Mouse (Mus musculus): Measurements from ENCODE around the gene Asap3.
A peak's percentile ranks its signal among the peaks of the same experiment; 100 is the strongest.

The Asap3 gene

DNA sequence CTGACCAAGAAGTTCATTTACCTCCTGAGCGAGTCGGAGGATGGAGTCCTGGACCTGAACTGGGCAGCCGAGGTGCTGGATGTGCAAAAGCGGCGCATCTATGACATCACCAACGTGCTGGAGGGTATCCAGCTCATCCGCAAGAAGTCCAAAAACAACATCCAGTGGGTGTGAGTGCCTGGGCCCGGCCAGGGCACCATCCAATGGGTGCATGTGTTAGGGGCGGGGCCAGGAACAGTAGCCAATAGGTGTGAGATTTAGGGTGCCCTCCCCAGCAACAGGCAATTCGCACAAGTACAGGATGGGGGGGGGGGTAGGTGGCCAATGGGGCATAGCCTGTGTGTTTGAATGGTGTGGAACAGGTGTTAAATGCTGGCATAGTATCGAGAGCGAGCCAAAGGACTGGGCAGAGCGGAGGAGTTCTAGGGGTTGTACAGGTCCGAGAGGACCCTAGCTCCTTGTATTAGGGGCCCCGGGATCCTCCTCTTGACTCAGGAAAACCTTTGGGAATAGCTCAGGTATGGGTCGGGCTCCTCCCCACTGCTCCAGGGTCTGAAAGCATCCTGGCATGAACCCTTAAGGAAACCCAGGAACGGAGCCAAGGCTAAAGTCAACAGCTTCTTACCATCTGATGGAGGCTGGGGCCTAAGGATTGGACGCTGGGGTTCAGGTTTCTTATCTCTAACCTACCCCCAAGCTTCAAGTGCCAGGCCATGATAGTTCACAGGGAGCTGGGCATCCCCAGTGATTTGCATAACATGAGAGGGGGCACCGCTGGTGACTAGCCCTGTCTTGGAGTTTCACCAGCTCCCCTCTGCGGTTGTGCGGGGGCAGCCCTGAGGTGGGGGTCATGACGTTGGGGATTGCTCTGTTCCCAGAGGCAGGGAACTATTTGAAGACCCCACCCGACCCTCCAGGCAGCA, 25.5 kb upstream of the Asap3 start:
- peak; percentile 77 for DNase-seq (ENCODE audit: extremely low read depth, insufficient read length, low spot score)

DNA sequence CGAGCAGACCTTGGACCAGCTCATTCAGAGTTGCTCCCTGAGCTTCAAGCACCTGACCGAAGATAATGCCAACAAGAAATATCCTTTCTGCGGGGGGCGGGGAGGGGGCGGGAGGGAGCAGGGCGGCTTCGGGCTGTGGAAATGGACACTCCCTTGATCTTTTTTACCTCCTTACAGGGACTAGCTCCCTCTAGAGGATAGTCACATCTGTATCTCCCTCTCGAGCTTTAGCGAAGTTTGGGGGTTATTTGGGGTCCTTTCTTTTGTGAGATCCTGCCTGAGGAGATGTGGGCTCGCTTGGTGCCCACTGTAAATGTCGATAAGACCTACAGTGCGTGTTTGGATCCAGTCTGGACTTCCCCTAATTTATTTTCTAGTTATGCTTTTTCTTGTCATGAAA, 24.8 kb upstream of the Asap3 start:
- DNase-seq (ENCODE audit: extremely low read depth, insufficient read length, low spot score) = no peak

DNA sequence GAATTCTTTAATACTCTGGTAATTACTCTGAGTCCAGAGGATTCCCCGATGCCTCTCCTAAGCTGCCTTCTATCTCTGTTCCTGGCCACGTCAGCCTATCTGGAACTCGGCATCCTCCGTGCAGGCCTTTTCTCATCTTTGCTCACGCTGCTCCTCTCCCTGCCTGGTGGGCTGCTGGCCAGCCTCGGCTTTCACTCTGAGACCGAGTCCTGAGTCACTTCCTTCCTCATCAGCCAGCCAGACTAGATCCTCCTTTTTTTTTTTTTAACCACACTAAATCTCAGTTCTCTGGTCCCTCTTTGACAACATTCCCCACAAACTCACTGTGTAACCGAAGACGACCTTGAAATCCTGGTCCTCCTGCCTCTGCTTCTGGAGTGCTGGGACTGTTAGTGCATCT, 20.8 kb upstream of the Asap3 start:
- DNase-seq (ENCODE audit: extremely low read depth, insufficient read length, low spot score) = peak; percentile 71

DNA sequence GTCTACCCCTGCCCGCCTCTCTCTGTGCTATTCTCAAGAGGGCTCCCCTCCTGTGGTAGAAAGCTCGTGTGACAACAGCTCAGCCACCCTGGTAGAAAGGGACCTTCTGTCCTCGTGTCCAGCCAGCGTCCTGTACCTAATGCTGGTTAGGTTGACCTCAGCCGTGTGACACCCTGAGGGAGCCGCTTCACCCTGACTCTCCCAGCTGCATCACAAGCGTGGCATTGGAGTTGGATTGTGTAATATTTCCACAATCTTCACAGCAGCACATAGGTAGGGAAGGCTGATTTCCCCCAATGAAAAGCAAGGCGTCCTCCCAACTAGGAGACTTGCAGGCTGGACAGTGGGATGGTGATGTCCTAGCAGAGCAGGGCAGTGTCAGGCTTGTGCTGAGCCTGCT, 19.9 kb upstream of the Asap3 start:
- no peak for DNase-seq (ENCODE audit: extremely low read depth, insufficient read length, low spot score)

DNA sequence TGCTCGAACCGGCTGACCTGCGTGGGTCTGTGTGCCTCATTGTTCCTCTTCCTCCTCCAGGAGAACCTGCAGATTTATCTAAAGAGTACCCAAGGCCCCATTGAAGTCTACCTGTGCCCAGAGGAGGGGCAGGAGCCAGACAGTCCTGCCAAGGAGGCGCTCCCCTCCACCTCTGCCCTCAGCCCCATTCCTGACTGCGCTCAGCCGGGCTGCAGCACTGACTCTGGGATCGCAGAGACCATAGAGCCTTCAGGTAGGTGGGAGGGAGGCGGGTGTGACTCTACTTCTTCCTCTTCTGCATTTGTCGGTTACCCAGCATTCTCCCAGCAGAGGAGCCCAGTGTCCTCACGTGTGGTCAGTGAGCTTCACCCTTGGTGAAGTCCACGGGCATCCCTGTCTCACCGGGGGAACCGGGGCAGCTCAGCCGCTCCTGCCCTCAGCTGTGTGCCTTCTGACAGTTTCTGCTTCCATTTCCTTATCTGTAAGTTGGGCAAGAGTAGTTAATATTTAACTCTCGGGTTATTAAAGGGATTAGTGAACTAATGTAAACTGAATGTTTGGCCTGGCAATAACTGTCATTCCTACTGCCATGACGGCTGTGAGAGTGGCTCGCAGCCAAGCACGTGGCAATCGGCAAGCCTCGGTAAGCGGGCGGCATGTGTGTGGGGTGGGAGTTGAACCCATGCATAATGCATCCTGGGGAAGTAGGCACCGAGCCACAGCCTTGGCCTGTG, 19.3 kb upstream of the Asap3 start:
- DNase-seq (ENCODE audit: extremely low read depth, insufficient read length, low spot score) = no peak

DNA sequence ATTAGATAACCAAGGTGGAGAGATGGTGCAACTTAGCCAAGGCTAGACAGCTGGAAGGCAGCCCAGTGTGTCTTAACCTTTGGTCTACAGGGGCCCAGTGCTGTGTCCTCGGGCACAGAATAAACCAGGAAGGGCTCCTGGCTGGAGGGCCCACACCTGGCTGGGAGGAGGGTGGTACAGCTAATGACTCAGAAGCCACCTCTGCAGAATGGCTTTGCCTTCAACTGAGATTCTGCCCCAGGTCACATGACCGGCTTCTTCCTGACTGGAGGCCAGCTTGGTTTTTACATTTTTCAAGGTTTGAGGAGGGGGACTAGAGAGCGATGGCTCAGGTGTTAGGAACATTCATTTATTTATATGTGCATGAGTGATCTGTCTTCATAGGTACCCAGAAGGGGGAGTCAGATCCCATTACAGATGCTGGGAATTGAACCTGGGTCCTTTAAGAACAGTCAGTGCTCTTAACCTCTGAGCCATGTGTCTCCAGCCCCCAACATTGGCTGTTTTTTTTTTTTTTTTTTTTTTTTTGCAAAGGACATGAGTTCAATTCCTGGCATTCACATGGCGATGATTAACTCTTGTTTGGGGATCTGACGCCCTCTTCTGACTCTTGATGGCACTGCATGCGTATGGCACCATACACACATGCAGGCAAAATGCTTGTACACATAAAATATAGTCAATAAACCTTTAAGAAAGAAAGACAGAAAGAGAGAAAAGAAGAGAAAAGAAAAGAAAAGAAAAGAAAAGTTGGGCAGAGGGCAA, 17.0 kb upstream of the Asap3 start:
- DNase-seq (ENCODE audit: extremely low read depth, insufficient read length, low spot score) = no peak

DNA sequence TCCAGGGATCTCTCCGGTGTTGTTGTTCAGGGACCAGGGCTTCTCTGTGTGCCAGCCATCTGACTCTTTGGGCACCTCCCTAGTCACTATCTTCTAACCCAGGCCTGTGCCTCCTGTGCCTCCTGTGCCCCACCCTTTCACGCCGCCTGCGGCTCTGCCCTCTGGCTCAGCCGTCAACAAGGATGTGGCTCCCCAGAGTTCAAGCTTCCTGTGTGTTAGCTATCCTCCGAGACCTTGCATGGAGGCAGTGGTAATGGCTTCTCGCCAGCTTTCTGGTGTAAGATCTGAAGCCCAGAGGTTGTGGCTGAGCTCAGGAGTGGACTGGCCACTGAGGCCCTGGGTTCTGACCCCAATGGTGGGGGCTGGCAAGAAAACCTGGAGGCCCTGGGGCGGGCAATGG, 16.3 kb upstream of the Asap3 start:
- DNase-seq (ENCODE audit: extremely low read depth, insufficient read length, low spot score) = no peak

DNA sequence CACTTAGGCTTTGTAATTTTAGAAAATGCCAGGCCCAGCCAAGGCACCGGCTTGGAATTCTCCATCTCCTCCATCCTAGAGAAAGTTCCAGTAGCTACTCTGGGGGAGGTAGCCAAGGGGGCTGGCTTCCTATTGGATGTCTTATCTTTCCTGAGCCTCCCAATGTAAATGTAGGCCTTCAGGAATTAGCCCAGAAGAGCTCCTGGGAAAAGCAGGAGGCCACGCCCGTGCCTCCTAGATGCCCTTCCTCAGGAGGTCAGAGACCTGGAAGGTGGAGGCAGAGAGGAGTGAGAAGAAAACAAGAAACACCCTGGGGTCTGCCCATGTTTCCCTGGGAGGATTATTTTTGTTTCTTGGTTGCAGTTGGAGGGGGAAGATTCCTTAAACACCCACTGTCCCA, 12.6 kb upstream of the Asap3 start:
- no peak for DNase-seq (ENCODE audit: extremely low read depth, insufficient read length, low spot score)

DNA sequence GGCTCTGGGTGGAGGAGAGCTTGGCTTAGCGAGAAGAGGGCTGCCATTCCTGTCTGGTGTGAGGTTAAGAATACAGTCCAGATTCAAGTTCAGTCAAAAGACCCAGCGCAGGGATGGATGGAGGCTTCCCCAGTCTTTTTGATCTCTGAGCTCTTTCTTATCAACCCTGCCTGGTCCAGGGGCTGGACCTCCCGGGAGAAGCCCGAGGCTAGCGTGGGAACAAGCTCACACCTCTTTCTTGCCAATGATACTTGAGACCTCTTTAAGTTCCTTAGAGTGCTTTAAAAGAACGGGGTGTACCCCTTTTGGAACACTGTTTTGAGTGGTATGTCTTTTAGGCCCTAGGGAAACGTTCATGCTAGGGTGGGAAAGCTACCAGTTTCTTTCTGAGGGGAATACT, 11.1 kb upstream of the Asap3 start:
- no peak for DNase-seq (ENCODE audit: extremely low read depth, insufficient read length, low spot score)

DNA sequence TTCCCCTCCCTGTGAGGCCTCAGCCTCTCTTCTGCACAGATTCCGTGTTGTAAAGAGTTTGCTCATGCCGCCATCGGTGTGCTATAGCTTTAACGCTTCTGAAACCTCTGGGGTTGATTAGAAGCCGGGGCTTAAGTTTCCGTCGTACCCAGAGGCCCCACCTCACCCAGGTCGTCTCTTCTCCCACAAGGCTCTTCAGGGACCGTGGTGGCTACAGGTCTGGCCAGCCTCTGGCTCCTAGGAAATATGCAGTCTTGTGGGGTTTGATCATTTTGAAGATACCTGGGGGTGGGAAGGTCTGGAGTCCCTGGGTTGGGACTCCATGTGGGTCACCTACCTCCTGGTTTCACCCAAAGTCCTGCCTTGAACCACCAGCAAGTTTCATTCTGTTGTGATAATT, 10.5 kb upstream of the Asap3 start:
- no peak for DNase-seq (ENCODE audit: extremely low read depth, insufficient read length, low spot score)

DNA sequence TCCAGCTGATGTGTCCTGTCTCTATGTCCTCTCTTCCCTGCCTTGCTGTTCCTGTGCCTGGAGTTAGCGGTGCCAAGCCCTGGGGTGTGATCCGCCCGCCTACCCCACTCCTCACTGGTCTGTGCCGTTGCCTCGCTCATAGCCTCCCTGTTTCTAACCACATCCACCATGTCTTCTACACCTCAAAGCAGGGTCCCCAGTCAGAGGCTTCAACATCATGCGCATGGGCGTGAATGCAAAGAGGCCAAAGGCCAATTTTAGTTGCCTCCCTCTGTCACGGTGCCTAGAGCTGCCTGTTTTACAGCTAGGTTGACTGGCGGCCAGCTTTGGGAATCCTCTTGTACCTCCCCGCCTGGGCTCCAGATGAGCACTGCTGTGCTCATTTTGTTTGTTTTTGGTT, 10.0 kb upstream of the Asap3 start:
- no peak for DNase-seq (ENCODE audit: extremely low read depth, insufficient read length, low spot score)

DNA sequence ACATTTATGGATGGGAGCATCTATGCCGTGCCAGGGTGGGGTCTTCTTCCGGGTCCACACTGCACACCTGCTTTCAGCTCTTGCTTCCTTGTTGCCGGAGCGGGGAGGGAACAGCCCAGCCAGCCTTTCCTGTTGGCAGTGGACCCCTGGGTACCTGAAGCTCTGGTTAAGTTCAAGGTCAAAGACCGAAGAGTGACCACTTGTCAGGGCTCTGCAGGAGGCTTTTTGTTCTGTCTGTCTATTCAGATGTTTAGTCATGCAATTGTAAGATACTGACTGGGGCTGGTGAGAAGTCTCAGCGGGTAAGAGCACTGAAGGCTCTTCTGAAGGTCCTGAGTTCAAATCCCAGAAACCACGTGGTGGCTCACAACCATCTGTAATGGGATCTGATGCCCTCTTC, 7.3 kb upstream of the Asap3 start:
- no peak for DNase-seq (ENCODE audit: extremely low read depth, insufficient read length, low spot score)

DNA sequence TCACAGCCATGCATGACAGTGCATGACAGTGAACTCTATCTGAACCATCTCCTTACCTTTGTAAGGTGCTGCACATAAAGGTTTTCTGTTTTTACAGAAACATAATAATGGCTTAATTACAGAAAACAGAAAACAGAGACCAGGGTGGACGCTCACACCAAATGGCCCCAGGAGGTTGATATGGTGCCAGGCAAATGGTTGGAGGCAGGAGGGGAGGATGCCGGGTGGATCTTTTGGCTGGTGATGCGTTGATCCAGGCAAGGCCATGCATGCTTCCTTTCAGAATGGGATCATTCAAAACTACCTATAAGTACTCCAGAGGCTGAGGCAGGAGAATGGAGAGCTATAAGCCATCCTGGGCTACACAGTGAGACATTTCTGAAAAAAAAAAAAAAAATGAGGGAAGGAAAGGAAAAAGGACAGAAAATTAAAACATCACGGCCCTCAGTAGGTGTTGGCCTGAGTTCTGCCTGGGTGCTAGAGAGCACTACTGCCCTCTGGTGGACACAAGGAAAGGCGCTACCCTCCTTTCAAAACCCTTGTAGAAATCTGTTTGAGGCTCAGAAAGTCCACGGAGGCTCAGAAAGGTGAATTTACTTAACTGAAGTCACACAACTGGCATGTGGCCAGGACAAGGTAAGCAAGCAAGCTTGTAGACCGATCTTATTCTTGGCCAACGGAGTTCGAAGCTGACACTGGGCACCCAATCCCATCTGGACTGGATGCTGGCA, 6.4 kb upstream of the Asap3 start:
- DNase-seq (ENCODE audit: extremely low read depth, insufficient read length, low spot score) = no peak

DNA sequence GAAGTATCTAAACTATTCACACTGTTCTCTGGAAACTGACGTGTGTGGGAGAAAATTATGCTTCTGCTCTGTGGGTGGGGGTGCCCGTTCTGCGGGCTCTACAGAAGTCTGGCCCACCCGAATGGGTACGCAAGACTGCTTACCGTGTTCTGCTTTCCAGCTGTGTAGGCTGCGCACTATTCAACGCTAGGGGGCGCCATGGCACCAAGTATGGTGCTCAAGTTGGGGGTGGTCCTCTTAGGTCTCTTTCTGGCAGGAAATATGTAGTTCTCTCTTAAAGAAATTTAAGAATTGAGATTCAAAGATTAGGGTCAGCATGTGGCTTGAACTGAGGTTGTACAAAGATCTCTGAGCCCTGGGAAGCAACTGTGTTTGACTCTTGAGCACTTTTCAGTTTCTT, 3.7 kb upstream of the Asap3 start:
- DNase-seq (ENCODE audit: extremely low read depth, insufficient read length, low spot score) = no peak

DNA sequence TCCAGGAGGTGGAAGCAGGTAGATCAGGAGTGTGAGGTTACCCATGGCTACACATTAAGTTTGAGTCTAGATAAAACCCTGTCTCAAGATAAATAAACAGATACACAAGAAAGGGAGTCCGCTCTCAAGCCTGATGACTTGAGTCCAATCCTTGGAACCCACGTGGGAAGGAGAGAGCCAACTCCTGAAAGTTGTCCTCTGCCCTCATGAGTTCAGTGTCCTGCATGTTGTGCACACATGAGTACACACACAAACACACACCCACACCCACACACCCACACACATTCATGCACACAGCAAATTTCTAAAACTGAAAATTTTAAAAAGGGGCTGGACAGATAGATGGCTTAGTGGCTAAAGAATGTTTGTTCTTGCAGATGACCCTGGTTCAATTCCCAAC, 1.4 kb upstream of the Asap3 start:
- no peak for DNase-seq (ENCODE audit: extremely low read depth, insufficient read length, low spot score)

DNA sequence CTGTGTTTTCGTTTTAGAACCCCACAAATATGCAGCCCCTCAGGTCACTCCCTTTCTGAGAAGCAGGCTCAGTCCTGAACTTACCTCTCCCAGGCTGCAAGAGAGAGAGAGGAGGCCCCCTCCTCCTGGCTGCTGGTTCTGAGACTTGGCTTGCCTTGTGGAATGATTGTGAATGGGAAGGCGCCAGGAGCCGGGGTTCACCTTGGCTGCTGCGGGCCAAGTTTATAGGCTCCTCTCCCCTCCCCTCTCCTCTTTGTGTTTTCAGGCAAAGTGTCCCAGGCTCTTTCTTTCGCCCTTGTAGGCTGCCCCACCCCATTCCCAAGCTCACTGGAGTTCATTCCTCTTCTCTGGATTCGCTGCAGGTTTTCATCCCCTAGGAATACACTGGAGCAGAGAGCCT, 778 bp downstream of the Asap3 start:
- peak; percentile 49 for DNase-seq (ENCODE audit: extremely low read depth, insufficient read length, low spot score)

DNA sequence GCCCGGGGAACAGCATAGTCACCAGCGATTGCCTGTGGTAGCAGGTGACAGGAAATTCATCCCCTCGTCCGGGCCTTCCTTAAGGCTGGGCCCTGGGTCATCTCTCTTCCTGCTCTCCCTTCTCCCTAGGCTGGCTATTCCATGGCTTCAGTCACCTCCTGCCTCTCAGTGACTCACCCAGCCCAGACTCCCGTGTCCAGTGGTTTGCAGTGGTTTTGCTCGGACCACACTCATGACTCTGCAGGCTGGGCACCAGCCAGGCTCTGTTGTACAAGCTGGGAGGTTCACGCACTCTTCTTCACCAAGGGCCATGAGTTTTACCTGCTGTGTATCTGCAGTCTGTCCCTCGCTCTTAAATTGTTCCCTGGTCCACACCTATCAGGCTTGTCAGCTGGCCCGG, 4.8 kb downstream of the Asap3 start:
- peak; percentile 81 for DNase-seq (ENCODE audit: extremely low read depth, insufficient read length, low spot score)

DNA sequence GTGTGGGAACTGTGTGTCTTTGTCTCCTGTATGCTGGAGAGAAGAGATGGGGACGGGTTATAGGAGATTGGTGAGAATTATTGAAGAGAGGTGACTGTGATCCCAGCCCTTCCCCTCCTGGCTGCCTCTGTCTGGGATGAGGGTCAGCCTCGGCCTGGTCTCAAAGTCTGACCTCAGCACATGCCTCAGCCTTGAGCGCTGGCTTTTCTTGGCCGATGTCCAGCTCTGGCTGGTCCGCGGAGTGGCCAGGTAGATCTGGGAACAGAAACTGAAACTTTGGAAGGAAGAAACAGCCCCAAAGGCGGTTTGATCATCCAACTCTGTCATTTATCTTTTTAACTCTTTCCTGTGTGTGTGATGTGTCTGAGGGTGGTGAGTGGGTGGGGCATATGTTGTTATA, 7.5 kb downstream of the Asap3 start:
- DNase-seq (ENCODE audit: extremely low read depth, insufficient read length, low spot score) = no peak

DNA sequence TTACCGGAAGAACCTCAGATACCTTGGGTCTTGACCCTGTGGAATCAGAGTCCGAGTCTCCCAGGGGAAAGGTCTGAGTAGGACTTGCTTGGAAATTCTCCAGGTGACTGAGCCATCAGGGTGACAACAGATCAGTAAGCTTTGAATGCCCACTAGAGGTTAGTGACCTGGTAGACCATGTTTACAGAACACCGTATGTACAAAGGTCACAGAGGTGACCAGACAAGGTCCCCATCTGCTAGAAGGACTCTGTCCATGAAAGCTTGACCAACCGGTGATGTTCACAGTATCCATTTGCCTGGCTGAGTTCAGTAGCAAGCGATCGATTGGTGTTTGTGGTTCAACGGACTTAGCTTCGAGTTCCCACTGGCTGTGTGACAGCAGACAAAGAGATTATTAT, 8.7 kb downstream of the Asap3 start:
- no peak for DNase-seq (ENCODE audit: extremely low read depth, insufficient read length, low spot score)

DNA sequence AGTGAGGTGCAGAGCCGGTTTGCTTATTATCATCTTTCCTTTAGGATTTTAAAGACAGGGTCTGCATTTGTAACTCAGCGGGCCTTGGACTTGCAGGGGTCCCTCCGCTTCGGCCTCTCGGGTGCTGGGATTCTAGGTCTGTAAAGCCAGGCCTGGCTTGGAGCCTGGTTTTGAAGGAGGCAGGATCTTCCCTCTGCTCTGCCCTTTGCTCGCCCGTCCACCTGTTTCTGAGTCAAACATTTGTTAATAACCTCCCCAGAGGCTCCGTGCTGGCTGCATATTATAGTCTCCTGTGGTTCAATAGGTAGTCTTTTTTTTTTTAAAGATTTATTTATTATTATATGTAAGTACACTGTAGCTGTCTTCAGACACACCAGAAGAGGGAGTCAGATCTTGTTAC, 9.4 kb downstream of the Asap3 start:
- DNase-seq (ENCODE audit: extremely low read depth, insufficient read length, low spot score) = no peak

DNA sequence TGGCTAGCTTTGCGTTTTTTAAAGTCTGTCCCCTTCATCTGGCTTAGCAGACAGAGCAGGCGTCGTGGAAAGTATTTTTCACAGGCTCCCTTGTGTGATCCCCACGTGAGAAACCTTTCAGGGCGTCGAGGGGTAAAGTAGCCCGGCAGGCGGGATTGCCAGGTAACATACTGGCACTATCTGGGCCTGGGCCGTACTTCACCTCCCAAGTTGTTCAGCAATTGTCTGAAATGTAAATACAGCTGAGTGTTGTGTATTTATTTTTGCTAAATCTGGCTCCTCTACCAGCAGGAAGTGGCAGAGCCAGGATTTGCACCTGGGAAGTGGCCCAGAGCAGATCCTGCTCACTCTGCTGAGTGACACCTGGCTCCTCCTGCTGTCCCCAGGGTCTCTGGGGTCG, 10.9 kb downstream of the Asap3 start:
- no peak for DNase-seq (ENCODE audit: extremely low read depth, insufficient read length, low spot score)
